Mouse (Mus musculus): ENCODE measurements at regions not wholly inside any gene's neighbourhood (a gene's known extent, or its start where the extent isn't known, plus 50 kb on each side); places are given as distances from the start of the nearest gene placed in this dataset.

GRCm38 (mm10) chr3:39725755-39726154, 805.3 kb upstream of the Intu start:
- Histone ChIP-seq H3K27me3 (ENCODE audit: control insufficient read depth, insufficient read depth, insufficient read length) (no peaks in the 10 kb centered on the region), H3K79me3 (ENCODE audit: low read depth) (no peaks in the 10 kb centered on the region)
- TF ChIP-seq MYOG (IDR thresholded peaks at IDR 0.05; ENCODE audit: control insufficient read depth, extremely low read depth, insufficient read length) (no peak), MAX (IDR thresholded peaks at IDR 0.05) (no peak), CTCF (IDR thresholded peaks at IDR 0.05; ENCODE audit: control insufficient read depth, insufficient read depth, insufficient read length) (no peak), MYOD1 (IDR thresholded peaks at IDR 0.05; ENCODE audit: control insufficient read depth, insufficient read length, low read depth) (no peak), FOSL1 (IDR thresholded peaks at IDR 0.05; ENCODE audit: insufficient read depth, low read length, poor library complexity, severe bottlenecking) (no peak), USF1 (IDR thresholded peaks at IDR 0.05; ENCODE audit: low read depth) (no peak), CEBPB (IDR thresholded peaks at IDR 0.05; ENCODE audit: low read depth) (no peak)

GRCm38 (mm10) chr3:39736639-39737038, 794.4 kb upstream of the Intu start:
- H3K79me3 ChIP-seq (ENCODE audit: low read depth): no peaks in the 10 kb centered on the region
- H3K4me3 ChIP-seq (ENCODE audit: insufficient read depth, poor library complexity, severe bottlenecking): no peak overlapping the region
- TF ChIP-seq MYOD1 (IDR thresholded peaks at IDR 0.05; ENCODE audit: control insufficient read depth, insufficient read length, low read depth): no peak
- no peak for TF ChIP-seq CEBPB (IDR thresholded peaks at IDR 0.05; ENCODE audit: low read depth)
- TF ChIP-seq FOSL1 (IDR thresholded peaks at IDR 0.05; ENCODE audit: insufficient read depth, low read length, poor library complexity, severe bottlenecking): no peak
- H3ac ChIP-seq (ENCODE audit: control insufficient read depth, insufficient read length, low read depth): no peak overlapping the region
- H3K36me3 ChIP-seq (ENCODE audit: control insufficient read depth, insufficient read depth): no peaks in the 10 kb centered on the region
- no peaks in the 10 kb centered on the region for H3K79me2 ChIP-seq (ENCODE audit: control insufficient read depth, insufficient read depth)
- no peaks in the 10 kb centered on the region for H3K27me3 ChIP-seq (ENCODE audit: control insufficient read depth, insufficient read depth, insufficient read length)

More at GRCm38 (mm10) chr3:39725755-39726154, 805.3 kb upstream of the Intu start:
- no peak overlapping the region for H3ac ChIP-seq (ENCODE audit: control insufficient read depth, insufficient read length, low read depth)
- H3K79me2 ChIP-seq (ENCODE audit: control insufficient read depth, insufficient read depth): no peaks in the 10 kb centered on the region
- H3K4me3 ChIP-seq (ENCODE audit: insufficient read depth, poor library complexity, severe bottlenecking): no peak overlapping the region
- no peaks in the 10 kb centered on the region for H3K36me3 ChIP-seq (ENCODE audit: control insufficient read depth, insufficient read depth)

GRCm38 (mm10) chr3:39745947-39746346, 785.1 kb upstream of the Intu start:
- Histone ChIP-seq H3K36me3 (ENCODE audit: control insufficient read depth, insufficient read depth) (no peaks in the 10 kb centered on the region), H3K4me3 (ENCODE audit: insufficient read depth, poor library complexity, severe bottlenecking) (no peak overlapping the region), H3K79me2 (ENCODE audit: control insufficient read depth, insufficient read depth) (no peaks in the 10 kb centered on the region), H3ac (ENCODE audit: control insufficient read depth, insufficient read length, low read depth) (no peak overlapping the region), H3K79me3 (ENCODE audit: low read depth) (no peaks in the 10 kb centered on the region), H3K27me3 (ENCODE audit: control insufficient read depth, insufficient read depth, insufficient read length) (no peaks in the 10 kb centered on the region)
- TF ChIP-seq MYOD1 (IDR thresholded peaks at IDR 0.05; ENCODE audit: control insufficient read depth, insufficient read length, low read depth) (no peak), CTCF (IDR thresholded peaks at IDR 0.05; ENCODE audit: control insufficient read depth, insufficient read depth, insufficient read length) (no peak), MAX (IDR thresholded peaks at IDR 0.05) (no peak), MYOG (IDR thresholded peaks at IDR 0.05; ENCODE audit: control insufficient read depth, extremely low read depth, insufficient read length) (no peak), USF1 (IDR thresholded peaks at IDR 0.05; ENCODE audit: low read depth) (no peak), FOSL1 (IDR thresholded peaks at IDR 0.05; ENCODE audit: insufficient read depth, low read length, poor library complexity, severe bottlenecking) (no peak), CEBPB (IDR thresholded peaks at IDR 0.05; ENCODE audit: low read depth) (no peak)

- TF ChIP-seq MYOD1 (IDR thresholded peaks at IDR 0.05; ENCODE audit: control insufficient read depth, insufficient read length, low read depth) (no peak), CEBPB (IDR thresholded peaks at IDR 0.05; ENCODE audit: low read depth) (no peak), MAX (IDR thresholded peaks at IDR 0.05) (no peak), USF1 (IDR thresholded peaks at IDR 0.05; ENCODE audit: low read depth) (no peak), FOSL1 (IDR thresholded peaks at IDR 0.05; ENCODE audit: insufficient read depth, low read length, poor library complexity, severe bottlenecking) (no peak), MYOG (IDR thresholded peaks at IDR 0.05; ENCODE audit: control insufficient read depth, extremely low read depth, insufficient read length) (no peak), CTCF (IDR thresholded peaks at IDR 0.05; ENCODE audit: control insufficient read depth, insufficient read depth, insufficient read length) (no peak)
These were observed 762.0 kb upstream of the Intu start for GRCm38 (mm10) chr3:39768981-39769568.

GRCm38 (mm10) chr3:39776278-39777039, 754.6 kb upstream of the Intu start:
- Histone ChIP-seq H3K36me3 (ENCODE audit: control insufficient read depth, insufficient read depth) (no peaks in the 10 kb centered on the region), H3K27me3 (ENCODE audit: control insufficient read depth, insufficient read depth, insufficient read length) (no peaks in the 10 kb centered on the region), H3K79me3 (ENCODE audit: low read depth) (no peaks in the 10 kb centered on the region), H3ac (ENCODE audit: control insufficient read depth, insufficient read length, low read depth) (no peak overlapping the region), H3K4me3 (ENCODE audit: insufficient read depth, poor library complexity, severe bottlenecking) (no peak overlapping the region), H3K79me2 (ENCODE audit: control insufficient read depth, insufficient read depth) (no peaks in the 10 kb centered on the region)
- TF ChIP-seq CTCF (IDR thresholded peaks at IDR 0.05; ENCODE audit: control insufficient read depth, insufficient read depth, insufficient read length): no peak
- no peak for TF ChIP-seq USF1 (IDR thresholded peaks at IDR 0.05; ENCODE audit: low read depth)
- no peak for TF ChIP-seq MYOG (IDR thresholded peaks at IDR 0.05; ENCODE audit: control insufficient read depth, extremely low read depth, insufficient read length)
- no peak for TF ChIP-seq MYOD1 (IDR thresholded peaks at IDR 0.05; ENCODE audit: control insufficient read depth, insufficient read length, low read depth)
- no peak for TF ChIP-seq MAX (IDR thresholded peaks at IDR 0.05)
- no peak for TF ChIP-seq CEBPB (IDR thresholded peaks at IDR 0.05; ENCODE audit: low read depth)
- TF ChIP-seq FOSL1 (IDR thresholded peaks at IDR 0.05; ENCODE audit: insufficient read depth, low read length, poor library complexity, severe bottlenecking): no peak

More at GRCm38 (mm10) chr3:39768981-39769568, 762.0 kb upstream of the Intu start:
- no peak overlapping the region for H3K4me3 ChIP-seq (ENCODE audit: insufficient read depth, poor library complexity, severe bottlenecking)
- H3ac ChIP-seq (ENCODE audit: control insufficient read depth, insufficient read length, low read depth): no peak overlapping the region
- no peaks in the 10 kb centered on the region for H3K79me3 ChIP-seq (ENCODE audit: low read depth)
- H3K79me2 ChIP-seq (ENCODE audit: control insufficient read depth, insufficient read depth): no peaks in the 10 kb centered on the region
- no peaks in the 10 kb centered on the region for H3K36me3 ChIP-seq (ENCODE audit: control insufficient read depth, insufficient read depth)
- no peaks in the 10 kb centered on the region for H3K27me3 ChIP-seq (ENCODE audit: control insufficient read depth, insufficient read depth, insufficient read length)

Data from C2C12 (cell line).